Mouse (Mus musculus) midbrain, embryonic 12.5 days (tissue): ENCODE data around the gene Rab44. TPM values are rescaled to one million over a fixed set of nuclear protein-coding genes. Genes with fewer than 3 reads are reported as not detected.
A peak's percentile ranks its signal among the peaks of the same experiment; 100 is the strongest.

Experiments
- ATAC-seq: fragments of 200-750 bp; cut with Nextera tagmentation; 2 replicates; pipeline ENCODE4 v1.8.0; 2017; ENCODE audit warnings: low read depth, moderate TSS enrichment, moderate library complexity; ENCODE audit not compliant: low FRiP score
- H3K27ac ChIP-seq: fragments of 300-500 bp; sonication (generic); replicated peaks from 2 replicates; pipeline ENCODE4 v1.5.1; 2016; ENCODE audit warnings: mild to moderate bottlenecking
- H3K27me3 ChIP-seq: fragments of 300-500 bp; sonication (generic); 2 replicates; pipeline ENCODE4 v1.6.1; 2016; ENCODE audit warnings: mild to moderate bottlenecking
- H3K36me3 ChIP-seq: fragments of 300-500 bp; sonication (generic); 2 replicates; pipeline ENCODE4 v1.6.1; 2016
- H3K4me1 ChIP-seq: fragments of 300-500 bp; sonication (generic); 2 replicates; pipeline ENCODE4 v1.6.1; 2016
- H3K4me2 ChIP-seq: fragments of 300-500 bp; sonication (generic); replicated peaks from 2 replicates; pipeline ENCODE4 v1.6.1; 2016; ENCODE audit warnings: mild to moderate bottlenecking, moderate library complexity
- H3K4me3 ChIP-seq: fragments of 300-500 bp; sonication (generic); 2 replicates; pipeline ENCODE4 v1.5.1; 2016; ENCODE audit warnings: mild to moderate bottlenecking
- H3K9ac ChIP-seq: fragments of 300-500 bp; sonication (generic); replicated peaks from 2 replicates; pipeline ENCODE4 v1.6.1; 2016; ENCODE audit warnings: mild to moderate bottlenecking, moderate library complexity
- H3K9me3 ChIP-seq: fragments of 300-500 bp; sonication (generic); 2 replicates; pipeline ENCODE4 v1.6.1; 2016; ENCODE audit warnings: mild to moderate bottlenecking
- WGBS: fragments of 180-500 bp; shearing (Covaris S2); methylation state at CpG from one replicate; pipeline ENCODE4 v1.1.7; 2016; 5-methylcytosine and 5-hydroxymethylcytosine counted together
- polyA plus RNA-seq: library from polyadenylated mRNA; unstranded; fragments of >200 nt; fragmentation: Nextera tagmentation; extraction: Ambion mirVana; gene quantifications from 2 replicates; pipeline ENCODE4 v1.2.1, GENCODE M21; 2016

Rab44 gene
- polyA plus RNA-seq, 1 experiment from 2014 or later: 0.29 TPM

GRCm38 (mm10) chr17:29159743-29160455 lies 46.0 kb downstream of the Rab44 start:
- H3K4me1 ChIP-seq: peaks cover 26% of the 10 kb centered on the region
- H3K9me3 ChIP-seq: no peaks in the 10 kb centered on the region
- no peak overlapping the region for H3K9ac ChIP-seq
- no peak for ATAC-seq
- no peak overlapping the region for H3K4me2 ChIP-seq
- no peak overlapping the region for H3K4me3 ChIP-seq
- no peak overlapping the region for H3K27ac ChIP-seq
- peaks cover 9% of the 10 kb centered on the region; the same call in 1 of the 2 replicates for H3K27me3 ChIP-seq
- WGBS: 86% methylated on average over 16 of the region's 16 CpGs
- no peaks in the 10 kb centered on the region for H3K36me3 ChIP-seq

GRCm38 (mm10) chr17:29162334-29162733 lies 48.4 kb downstream of the Rab44 start:
- Histone ChIP-seq H3K27ac (no peak overlapping the region), H3K4me3 (no peak overlapping the region), H3K27me3 (peaks cover 9% of the 10 kb centered on the region; the same call in 1 of the 2 replicates), H3K9ac (no peak overlapping the region), H3K4me1 (peaks cover 25% of the 10 kb centered on the region), H3K4me2 (no peak overlapping the region), H3K36me3 (no peaks in the 10 kb centered on the region), H3K9me3 (no peaks in the 10 kb centered on the region)
- WGBS: 95% methylated on average over 13 of the region's 13 CpGs
- ATAC-seq: no peak

DNA sequence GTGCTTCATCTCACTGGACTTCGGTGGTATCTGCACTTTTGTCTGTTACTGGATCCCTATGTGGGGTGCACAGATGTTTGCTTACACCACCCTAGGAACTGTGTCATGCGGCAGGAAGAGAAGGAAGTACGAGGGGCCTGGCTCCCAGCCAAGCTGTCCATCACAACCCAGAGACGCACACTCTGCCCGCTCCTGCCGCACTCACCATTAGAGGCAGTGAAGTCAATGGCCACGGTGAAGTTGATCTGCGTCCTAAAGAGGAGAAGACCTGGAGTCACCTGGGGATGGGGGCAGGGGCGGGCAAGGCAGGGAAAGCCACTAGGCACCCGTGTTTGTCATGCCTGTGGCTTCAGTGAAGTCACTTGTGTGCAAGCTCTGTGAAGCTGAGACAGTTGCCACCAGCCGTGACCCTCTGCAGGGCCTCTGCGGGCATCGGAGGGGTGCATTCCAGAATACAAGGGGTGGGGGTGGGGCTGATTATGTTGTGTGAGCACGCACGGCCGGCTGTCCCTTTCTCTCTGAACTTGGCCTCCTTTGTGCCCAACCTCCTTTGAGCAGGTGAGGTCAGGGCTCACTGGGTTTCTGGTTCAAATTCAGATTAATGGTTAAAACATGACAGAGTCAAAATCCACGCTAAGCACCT lies 50.6 kb downstream of the Rab44 start:
- H3K27ac ChIP-seq: peak overlapping the region; percentile 81; the same call in 1 of the 2 replicates
- no peaks in the 10 kb centered on the region for H3K9me3 ChIP-seq
- ATAC-seq: no peak
- H3K36me3 ChIP-seq: no peaks in the 10 kb centered on the region
- H3K9ac ChIP-seq: no peak overlapping the region
- WGBS: 19% methylated on average over 17 of the region's 17 CpGs
- H3K27me3 ChIP-seq: peaks cover 9% of the 10 kb centered on the region
- peaks cover 25% of the 10 kb centered on the region for H3K4me1 ChIP-seq
- H3K4me3 ChIP-seq: no peak overlapping the region
- no peak overlapping the region; the same call in 1 of the 2 replicates for H3K4me2 ChIP-seq

- peak; percentile 81 for ATAC-seq
- 11% methylated on average over 6 of the region's 6 CpGs for WGBS
- peak overlapping the region; percentile 81 for H3K27ac ChIP-seq
These were observed 51.5 kb downstream of the Rab44 start for GRCm38 (mm10) chr17:29165452-29165851.

DNA sequence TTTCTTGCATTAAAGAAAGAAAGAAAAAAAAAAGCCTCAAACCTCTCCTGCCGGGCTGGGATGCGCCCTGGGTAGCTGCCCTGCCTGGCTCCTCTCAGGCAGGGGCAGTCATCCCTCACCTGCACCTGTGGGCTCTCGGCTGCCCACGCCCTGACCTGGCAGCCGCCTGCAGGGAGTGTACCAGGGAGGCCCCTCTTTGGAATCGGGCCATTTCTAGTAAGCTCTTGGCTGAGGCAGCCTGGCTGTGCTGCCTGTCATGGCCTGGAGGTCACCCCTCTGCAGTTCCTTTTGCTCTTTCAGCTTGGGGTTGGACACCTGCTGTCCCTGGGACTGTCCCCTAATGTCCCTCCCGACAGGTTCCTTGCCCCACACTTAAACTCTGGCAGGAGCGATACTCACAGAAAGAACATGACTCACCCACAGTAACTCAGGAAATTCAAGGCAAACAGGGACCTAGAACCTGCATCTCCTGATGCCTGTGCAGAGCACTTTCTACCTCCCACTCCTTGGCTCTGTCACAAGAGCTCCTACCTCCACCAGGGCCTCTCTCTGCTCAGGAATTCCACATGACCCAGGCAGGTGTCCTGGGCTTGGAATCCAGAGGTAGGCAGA lies 52.1 kb downstream of the Rab44 start:
- no peak for ATAC-seq
- no peaks in the 10 kb centered on the region for H3K9me3 ChIP-seq
- no peak overlapping the region for H3K4me2 ChIP-seq
- no peak overlapping the region for H3K4me3 ChIP-seq
- no peaks in the 10 kb centered on the region for H3K36me3 ChIP-seq
- 39% methylated on average over 8 of the region's 8 CpGs for WGBS
- H3K27ac ChIP-seq: peak overlapping the region; percentile 81
- no peak overlapping the region for H3K9ac ChIP-seq
- peaks cover 25% of the 10 kb centered on the region for H3K4me1 ChIP-seq
- H3K27me3 ChIP-seq: peaks cover 9% of the 10 kb centered on the region

More at GRCm38 (mm10) chr17:29165452-29165851, 51.5 kb downstream of the Rab44 start:
- Histone ChIP-seq H3K4me2 (no peak overlapping the region), H3K9me3 (no peaks in the 10 kb centered on the region), H3K27me3 (peaks cover 9% of the 10 kb centered on the region), H3K9ac (no peak overlapping the region), H3K36me3 (no peaks in the 10 kb centered on the region), H3K4me1 (peaks cover 25% of the 10 kb centered on the region), H3K4me3 (no peak overlapping the region)

- 70% methylated on average over 6 of the region's 6 CpGs for WGBS
- no peak overlapping the region for H3K27ac ChIP-seq
- no peaks in the 10 kb centered on the region for H3K36me3 ChIP-seq
- no peak overlapping the region for H3K4me3 ChIP-seq
- no peak overlapping the region for H3K9ac ChIP-seq
- H3K4me1 ChIP-seq: peaks cover 29% of the 10 kb centered on the region
- no peak for ATAC-seq
- H3K27me3 ChIP-seq: peaks cover 13% of the 10 kb centered on the region
- no peaks in the 10 kb centered on the region for H3K9me3 ChIP-seq
- no peak overlapping the region for H3K4me2 ChIP-seq
These were observed 53.4 kb downstream of the Rab44 start for GRCm38 (mm10) chr17:29167371-29167770.

DNA sequence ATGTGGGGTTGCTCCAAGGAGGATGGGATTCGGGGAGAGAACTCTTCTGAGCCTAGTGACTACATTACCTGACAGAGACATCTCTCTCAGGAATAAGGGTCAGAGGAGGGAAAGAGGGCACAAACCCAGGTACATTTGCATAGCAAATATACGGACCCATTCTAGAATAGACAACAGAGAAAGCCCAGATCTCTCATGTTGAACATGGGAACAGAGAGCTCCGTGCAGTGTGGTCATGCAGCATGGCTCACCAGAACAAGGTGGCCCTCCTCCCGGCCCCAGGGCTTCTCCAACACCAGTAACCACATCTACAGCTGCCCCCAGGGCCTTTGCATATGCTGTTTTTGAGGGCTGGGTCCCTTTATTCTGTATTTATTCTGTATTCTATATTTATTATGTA lies 54.5 kb downstream of the Rab44 start:
- WGBS: 87% methylated on average over 4 of the region's 4 CpGs
- Histone ChIP-seq H3K36me3 (no peaks in the 10 kb centered on the region), H3K27me3 (peaks cover 10% of the 10 kb centered on the region; the same call in 1 of the 2 replicates), H3K4me1 (peaks cover 29% of the 10 kb centered on the region), H3K9me3 (no peaks in the 10 kb centered on the region), H3K9ac (no peak overlapping the region), H3K4me2 (no peak overlapping the region), H3K27ac (no peak overlapping the region), H3K4me3 (no peak overlapping the region)
- ATAC-seq: no peak

- no peak overlapping the region for H3K9ac ChIP-seq
- no peaks in the 10 kb centered on the region for H3K36me3 ChIP-seq
- H3K4me2 ChIP-seq: no peak overlapping the region
- no peaks in the 10 kb centered on the region for H3K9me3 ChIP-seq
- no peak overlapping the region for H3K27ac ChIP-seq
- 85% methylated on average over 12 of the region's 12 CpGs for WGBS
- no peak overlapping the region for H3K4me3 ChIP-seq
- peaks cover 27% of the 10 kb centered on the region for H3K4me1 ChIP-seq
- no peak for ATAC-seq
- peaks cover 9% of the 10 kb centered on the region; the same call in 1 of the 2 replicates for H3K27me3 ChIP-seq
These were observed 55.2 kb downstream of the Rab44 start for GRCm38 (mm10) chr17:29168996-29169601.

DNA sequence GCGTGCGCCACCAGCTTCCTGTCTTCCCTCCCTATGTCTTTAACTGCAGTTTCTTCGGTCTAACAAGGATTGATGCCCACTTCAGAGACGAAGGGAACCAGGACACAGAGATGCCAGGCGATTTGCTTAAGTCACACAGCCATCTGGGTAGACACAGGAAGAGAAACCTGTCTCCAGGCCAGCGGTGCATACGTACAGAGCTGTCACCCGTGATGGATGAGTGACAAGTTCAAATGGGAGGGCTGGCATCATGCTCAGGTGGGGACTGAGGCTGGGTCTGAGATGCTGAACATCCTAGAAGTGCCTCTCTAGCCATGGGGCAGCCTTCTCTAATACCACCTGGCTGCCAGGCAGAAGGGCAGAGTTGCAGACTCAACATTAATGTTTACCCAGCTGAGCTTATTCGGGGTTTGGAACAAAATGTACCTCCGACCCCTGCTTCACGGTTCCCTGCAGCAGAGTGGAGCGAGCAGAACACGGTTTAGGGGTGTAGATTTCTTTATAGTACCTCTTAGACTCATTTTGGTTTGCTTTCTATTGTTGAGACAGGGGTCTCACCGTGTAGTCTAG lies 56.6 kb downstream of the Rab44 start:
- 81% methylated on average over 14 of the region's 14 CpGs for WGBS
- no peaks in the 10 kb centered on the region for H3K9me3 ChIP-seq

DNA sequence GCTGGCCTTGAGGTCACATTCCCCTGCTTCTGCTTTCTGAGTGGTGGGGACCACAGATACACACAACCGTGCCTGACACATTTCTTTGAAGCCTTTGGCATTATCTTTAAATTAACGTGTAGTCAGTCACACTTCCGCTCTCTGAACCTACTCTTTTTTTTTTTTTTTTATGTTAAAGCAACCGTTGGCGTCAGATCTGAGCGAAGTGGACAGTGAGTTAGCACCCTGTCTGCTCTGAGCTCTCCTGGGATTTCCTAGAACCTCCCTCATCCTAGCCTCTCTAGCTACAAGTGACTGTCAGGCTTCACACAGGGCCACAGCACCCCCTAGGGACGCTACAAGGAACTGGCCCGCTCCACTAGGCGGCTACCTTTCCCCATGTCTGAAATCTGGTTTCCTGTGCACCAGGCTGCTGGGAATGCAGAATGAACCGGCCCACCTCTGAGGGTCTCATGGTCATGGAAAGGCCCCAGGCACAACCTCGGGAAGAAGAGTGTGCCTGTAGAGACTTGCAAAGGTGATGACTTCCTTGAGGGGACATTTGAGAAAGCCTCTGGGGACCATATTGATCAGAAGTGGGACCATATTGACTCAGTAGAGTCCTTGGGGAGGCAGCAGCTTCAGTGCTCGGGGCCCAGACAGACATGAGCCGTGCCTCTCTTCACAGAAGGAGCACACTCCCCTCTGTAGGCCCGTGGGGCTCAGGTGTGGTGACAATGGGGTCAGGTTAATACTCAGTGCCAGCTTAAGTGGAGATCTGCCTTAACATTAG lies 57.2 kb downstream of the Rab44 start:
- Histone ChIP-seq H3K9me3 (no peaks in the 10 kb centered on the region), H3K4me2 (no peak overlapping the region), H3K4me1 (peaks cover 11% of the 10 kb centered on the region), H3K27ac (no peak overlapping the region; the same call in 1 of the 2 replicates), H3K4me3 (no peak overlapping the region), H3K9ac (no peak overlapping the region), H3K36me3 (no peaks in the 10 kb centered on the region), H3K27me3 (peaks cover 4% of the 10 kb centered on the region; the same call in 1 of the 2 replicates)
- WGBS: 26% methylated on average over 14 of the region's 14 CpGs
- ATAC-seq: no peak

More for the DNA sequence above, 56.6 kb downstream of the Rab44 start:
- H3K27ac ChIP-seq: no peak overlapping the region
- H3K9ac ChIP-seq: no peak overlapping the region
- H3K36me3 ChIP-seq: no peaks in the 10 kb centered on the region
- no peak overlapping the region for H3K4me2 ChIP-seq
- peaks cover 4% of the 10 kb centered on the region; the same call in 1 of the 2 replicates for H3K27me3 ChIP-seq
- peaks cover 13% of the 10 kb centered on the region for H3K4me1 ChIP-seq
- ATAC-seq: no peak
- H3K4me3 ChIP-seq: no peak overlapping the region

- no peak for ATAC-seq
- no peak overlapping the region for H3K27ac ChIP-seq
- no peaks in the 10 kb centered on the region for H3K36me3 ChIP-seq
- no peak overlapping the region for H3K4me3 ChIP-seq
- no peak overlapping the region for H3K9ac ChIP-seq
- no peak overlapping the region for H3K4me2 ChIP-seq
- 54% methylated on average over 10 of the region's 10 CpGs for WGBS
- H3K4me1 ChIP-seq: peaks cover 18% of the 10 kb centered on the region
- H3K27me3 ChIP-seq: peaks cover 4% of the 10 kb centered on the region; the same call in 1 of the 2 replicates
- no peaks in the 10 kb centered on the region for H3K9me3 ChIP-seq
These were observed 58.1 kb downstream of the Rab44 start for GRCm38 (mm10) chr17:29172062-29172461.
